Mouse (Mus musculus) thymus, postnatal 25 days (tissue): ENCODE data around the gene Sox2.

Experiments
- DNase-seq: peaks from one replicate; pipeline ENCODE4 v3.0.0; 2022

Sox2 gene

GRCm38 (mm10) chr3:34649726-34650620 is at the start of gene Sox2:
Gene Sox2, plus strand, starts transcription at chr3:34650405.
- DNase-seq, result no peak

- DNase-seq, result no peak
Observed at GRCm38 (mm10) chr3:34601116-34601515, 49.1 kb upstream of the Sox2 start.

- no peak for DNase-seq
Observed at GRCm38 (mm10) chr3:34614107-34614506, 36.1 kb upstream of the Sox2 start.

- no peak for DNase-seq
Observed at GRCm38 (mm10) chr3:34615526-34615925, 34.7 kb upstream of the Sox2 start.

GRCm38 (mm10) chr3:34618934-34619333 is 31.3 kb upstream of the Sox2 start:
- DNase-seq, result no peak

GRCm38 (mm10) chr3:34620121-34620520 is 30.1 kb upstream of the Sox2 start:
- DNase-seq, result no peak

- DNase-seq, result no peak
Observed at GRCm38 (mm10) chr3:34624721-34625270, 25.4 kb upstream of the Sox2 start.

GRCm38 (mm10) chr3:34626521-34626920 is 23.7 kb upstream of the Sox2 start:
- no peak for DNase-seq

- no peak for DNase-seq
Observed at GRCm38 (mm10) chr3:34630031-34630430, 20.2 kb upstream of the Sox2 start.

GRCm38 (mm10) chr3:34630736-34631135 is 19.5 kb upstream of the Sox2 start:
- no peak for DNase-seq

- no peak for DNase-seq
Observed at GRCm38 (mm10) chr3:34636958-34637357, 13.2 kb upstream of the Sox2 start.

- no peak for DNase-seq
Observed at GRCm38 (mm10) chr3:34637481-34637880, 12.7 kb upstream of the Sox2 start.

- DNase-seq, result no peak
Observed at GRCm38 (mm10) chr3:34637926-34638325, 12.3 kb upstream of the Sox2 start.

GRCm38 (mm10) chr3:34638344-34638743 is 11.9 kb upstream of the Sox2 start:
- no peak for DNase-seq

- no peak for DNase-seq
Observed at GRCm38 (mm10) chr3:34639031-34639872, 11.0 kb upstream of the Sox2 start.

GRCm38 (mm10) chr3:34639873-34640270 is 10.3 kb upstream of the Sox2 start:
- DNase-seq, result no peak

GRCm38 (mm10) chr3:34640276-34640675 is 9.9 kb upstream of the Sox2 start:
- no peak for DNase-seq

GRCm38 (mm10) chr3:34640690-34641600 is 9.3 kb upstream of the Sox2 start:
- DNase-seq, result peak; percentile 15

GRCm38 (mm10) chr3:34641756-34642497 is 8.3 kb upstream of the Sox2 start:
- no peak for DNase-seq

GRCm38 (mm10) chr3:34642498-34642941 is 7.7 kb upstream of the Sox2 start:
- DNase-seq, result no peak

GRCm38 (mm10) chr3:34643067-34643466 is 7.1 kb upstream of the Sox2 start:
- no peak for DNase-seq
